Mouse (Mus musculus): ENCODE measurements at regions not wholly inside any gene's neighbourhood (a gene's known extent, or its start where the extent isn't known, plus 50 kb on each side); places are given as distances from the start of the nearest gene placed in this dataset.
"Not testable (repeated sequence)": the region's sequence is repeated elsewhere in the genome, so short reads cannot be mapped to it uniquely, and the experiment has no call there.

DNA sequence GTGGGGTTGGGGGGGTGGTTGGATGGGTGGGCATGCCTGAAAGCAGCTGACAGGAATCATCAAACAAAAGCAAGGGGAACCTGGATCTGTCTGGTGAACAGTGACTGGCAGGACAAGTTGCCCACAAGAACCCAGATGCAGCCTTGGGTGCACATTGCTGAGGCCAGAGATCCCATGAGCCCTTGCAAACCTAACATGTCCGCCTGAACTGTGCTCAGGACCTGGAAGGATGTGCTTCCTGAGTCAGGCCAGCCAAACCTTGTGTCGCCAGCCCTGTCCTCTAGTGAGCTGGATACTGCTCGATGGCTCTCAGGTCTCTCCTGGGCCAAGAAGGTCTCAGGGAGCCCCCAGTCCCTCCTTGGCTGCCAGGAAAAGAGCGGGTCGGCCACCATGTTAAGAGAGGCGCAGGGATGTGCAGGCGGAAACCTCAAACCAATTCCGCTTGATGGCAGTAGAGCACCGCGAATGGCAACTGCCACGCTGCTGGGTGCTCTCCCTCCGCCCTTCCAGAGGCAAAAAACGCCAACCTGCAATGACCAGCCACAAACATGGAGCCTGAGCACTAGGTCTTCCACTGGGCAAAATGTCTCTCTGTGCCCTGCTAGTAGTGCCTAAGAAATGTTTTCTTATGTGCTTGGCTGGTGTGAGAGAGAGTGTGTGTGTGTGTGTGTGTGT, 140.2 kb downstream of the Pls3 start:
- not testable (repeated sequence) for DNase-seq (ENCODE audit: low spot score)

DNA sequence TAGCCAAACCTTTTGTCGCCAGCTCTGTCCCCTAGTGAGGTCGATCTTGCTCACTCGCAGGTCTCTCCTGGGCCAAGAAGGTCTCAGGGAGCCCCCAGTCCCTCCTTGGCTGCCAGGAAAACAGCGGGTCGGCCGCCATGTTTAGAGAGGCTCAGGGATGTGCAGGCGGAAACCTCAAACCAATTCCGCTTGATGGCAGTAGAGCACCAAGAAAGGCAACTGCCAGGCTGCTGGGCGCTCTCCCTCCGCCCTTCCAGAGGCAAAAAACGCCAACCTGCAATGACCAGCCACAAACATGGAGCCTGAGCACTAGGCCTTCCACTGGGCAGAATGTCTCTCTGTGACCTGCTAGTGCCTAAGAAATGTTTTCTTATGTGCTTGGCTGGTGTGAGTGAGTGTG, 141.3 kb downstream of the Pls3 start:
- DNase-seq (ENCODE audit: low spot score) = not testable (repeated sequence)

GRCm38 (mm10) chrX:75729791-75730190, 145.2 kb downstream of the Pls3 start:
- DNase-seq (ENCODE audit: low spot score) = not testable (repeated sequence)

DNA sequence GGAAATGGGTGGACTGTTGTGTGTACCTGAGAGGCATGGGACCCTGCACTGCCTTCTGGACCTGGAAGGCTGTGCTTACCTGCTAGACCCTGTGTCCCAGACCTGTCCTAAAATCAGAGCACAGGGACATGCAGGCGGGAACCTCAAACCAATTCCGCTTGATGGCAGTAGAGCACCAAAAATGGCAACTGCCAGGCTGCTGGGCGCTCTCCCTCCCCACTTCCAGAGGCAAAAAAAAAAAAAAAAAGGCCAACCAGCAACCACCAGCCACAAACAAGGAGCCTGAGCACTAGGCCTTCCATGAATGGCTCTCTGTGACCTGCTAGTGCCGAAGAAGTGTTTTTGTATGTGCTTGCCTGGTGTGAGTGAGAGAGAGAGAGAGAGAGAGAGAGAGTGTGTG, 146.5 kb downstream of the Pls3 start:
- no peak for DNase-seq (ENCODE audit: low spot score)

DNA sequence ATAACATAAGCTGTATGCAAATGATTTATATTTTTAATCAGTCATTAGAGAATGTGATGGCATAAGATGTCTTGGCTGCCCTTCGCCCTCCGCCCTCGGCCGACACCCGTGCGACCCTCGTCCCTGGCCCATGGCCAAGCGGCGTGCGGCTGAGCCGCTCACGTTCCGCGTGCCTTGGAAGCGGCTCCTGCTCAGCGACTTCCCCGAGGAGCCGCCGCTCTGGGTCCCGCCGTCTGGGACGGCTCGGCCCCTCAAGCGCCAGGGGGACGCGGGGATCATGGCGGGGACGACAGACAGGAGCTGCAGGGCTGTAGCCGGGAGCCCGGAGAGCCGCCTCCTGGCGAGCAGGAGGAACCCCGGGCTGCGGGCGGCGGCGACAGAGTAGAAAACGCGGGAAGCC, 145.5 kb upstream of the Rab39b start:
- not testable (repeated sequence) for DNase-seq (ENCODE audit: low spot score)

DNA sequence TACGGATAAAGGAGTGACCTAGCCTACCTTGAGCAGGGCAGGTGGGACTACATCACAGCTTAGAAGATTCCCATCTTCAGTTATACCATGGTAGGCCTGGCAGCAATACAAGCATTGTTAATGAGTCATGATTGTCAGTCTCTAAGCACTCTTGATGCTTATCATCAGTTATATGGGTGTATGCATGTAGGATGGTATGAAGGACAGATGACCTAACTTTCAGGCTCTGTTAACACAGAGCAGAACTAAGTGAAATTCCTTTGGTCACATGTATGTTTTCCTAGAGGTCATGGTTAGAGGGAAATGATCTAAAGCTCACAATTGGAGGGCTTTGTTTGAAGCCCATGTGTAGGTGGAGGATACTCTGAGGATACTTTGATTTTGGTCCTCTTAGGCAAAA, 121.9 kb upstream of the Rab39b start:
- no peak for DNase-seq (ENCODE audit: low spot score)

DNA sequence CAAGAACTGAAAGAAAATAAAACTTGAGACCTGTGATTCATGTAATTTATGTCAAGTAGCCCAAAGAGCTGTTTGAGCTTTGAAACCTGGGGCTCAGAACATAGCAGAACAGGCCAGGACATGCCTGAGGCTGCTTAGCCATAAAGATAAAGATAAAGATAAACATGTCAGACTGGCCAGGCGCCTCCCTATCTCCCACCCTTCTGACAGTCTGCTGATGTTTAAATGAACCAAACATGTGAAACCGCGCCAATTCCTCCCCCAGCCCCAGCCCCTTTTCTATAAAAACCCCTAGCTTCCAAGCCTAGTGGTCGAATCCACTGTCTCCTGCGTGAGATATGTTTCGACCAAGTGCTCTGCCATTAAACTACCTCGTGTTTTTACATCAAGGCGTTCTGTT, 97.2 kb upstream of the Rab39b start:
- not testable (repeated sequence) for DNase-seq (ENCODE audit: low spot score)

GRCm38 (mm10) chrX:75673920-75674665, 96.1 kb upstream of the Rab39b start:
- DNase-seq (ENCODE audit: low spot score) = peak; percentile 99

- DNase-seq (ENCODE audit: low spot score) = no peak
These were observed 95.5 kb upstream of the Rab39b start for GRCm38 (mm10) chrX:75673586-75673919.

DNA sequence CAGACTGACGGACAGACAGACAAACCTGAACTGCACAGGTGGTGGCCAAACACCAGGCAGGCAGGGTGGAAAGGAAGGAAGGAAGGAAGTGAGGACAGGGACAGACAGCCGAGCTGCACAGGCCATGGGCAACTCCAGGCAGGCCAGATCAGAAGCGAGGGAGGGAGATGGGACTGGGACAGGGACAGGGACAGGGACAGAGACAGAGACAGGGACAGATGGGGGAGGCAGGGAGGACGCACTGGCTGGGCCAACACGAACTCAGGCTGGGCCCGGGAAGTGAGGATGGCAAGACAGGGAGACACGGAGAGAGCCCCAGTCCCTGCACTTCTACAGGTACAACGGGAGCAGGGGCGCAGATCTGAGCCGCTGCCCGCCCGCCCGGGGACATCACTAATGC, 94.9 kb upstream of the Rab39b start:
- DNase-seq (ENCODE audit: low spot score) = no peak

DNA sequence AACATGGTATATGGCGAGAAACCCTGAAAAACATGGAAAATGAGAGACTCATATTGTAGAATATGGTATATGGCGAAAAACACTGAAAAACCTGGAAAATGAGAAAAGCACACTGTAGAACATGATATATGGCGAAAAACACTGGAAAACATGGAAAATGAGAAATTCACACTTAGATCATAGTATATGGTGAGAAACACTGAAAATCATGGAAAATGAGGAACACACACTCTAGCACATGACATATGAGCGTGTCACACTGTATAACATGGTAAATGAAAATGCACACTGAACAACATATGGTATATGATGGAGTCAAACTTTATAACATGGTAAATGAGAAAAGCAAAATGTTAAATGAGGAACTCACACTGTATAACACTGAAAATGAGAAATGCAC, 89.6 kb upstream of the Rab39b start:
- no peak for DNase-seq (ENCODE audit: low spot score)

GRCm38 (mm10) chrX:75643402-75643801, 65.4 kb upstream of the Rab39b start:
- DNase-seq (ENCODE audit: low spot score) = no peak
